Mouse (Mus musculus) cerebellum, adult 11 months (tissue): ENCODE measurements around the gene Trp53bp1.
A peak's percentile ranks its signal among the peaks of the same experiment; 100 is the strongest.

Experiments used
- DNase-seq: peaks from one replicate; pipeline ENCODE4 v3.0.0; 2022

Gene Trp53bp1

GRCm38 (mm10) chr2:121271236-121271927 is at the start of gene Trp53bp1:
Trp53bp1 (minus strand) TSS chr2:121271407.
- peak; percentile 92 for DNase-seq

GRCm38 (mm10) chr2:121316278-121316677 is 45.1 kb upstream of the Trp53bp1 start:
- no peak for DNase-seq

GRCm38 (mm10) chr2:121308997-121309416 is 37.8 kb upstream of the Trp53bp1 start:
- DNase-seq, result peak; percentile 15

- DNase-seq, result peak; percentile 57
These were observed 28.8 kb upstream of the Trp53bp1 start for GRCm38 (mm10) chr2:121300036-121300435.

- peak; percentile 43 for DNase-seq
These were observed 28.3 kb upstream of the Trp53bp1 start for GRCm38 (mm10) chr2:121299471-121299870.

GRCm38 (mm10) chr2:121298131-121298530 is 26.9 kb upstream of the Trp53bp1 start:
- DNase-seq, result peak; percentile 53

- peak; percentile 39 for DNase-seq
These were observed 26.5 kb upstream of the Trp53bp1 start for GRCm38 (mm10) chr2:121297701-121298100.

- peak; percentile 48 for DNase-seq
These were observed 25.6 kb upstream of the Trp53bp1 start for GRCm38 (mm10) chr2:121296754-121297231.

- DNase-seq, result peak; percentile 61
These were observed 24.7 kb upstream of the Trp53bp1 start for GRCm38 (mm10) chr2:121295608-121296571.

GRCm38 (mm10) chr2:121294753-121295607 is 23.8 kb upstream of the Trp53bp1 start:
- peak; percentile 75 for DNase-seq

- DNase-seq, result peak; percentile 56
These were observed 23.0 kb upstream of the Trp53bp1 start for GRCm38 (mm10) chr2:121294182-121294581.

- DNase-seq, result no peak
These were observed 21.3 kb upstream of the Trp53bp1 start for GRCm38 (mm10) chr2:121292316-121293013.

- DNase-seq, result no peak
These were observed 18.7 kb upstream of the Trp53bp1 start for GRCm38 (mm10) chr2:121289730-121290540.

GRCm38 (mm10) chr2:121288901-121289729 is 17.9 kb upstream of the Trp53bp1 start, which contains the start of gene Map1a:
Map1a (plus strand) TSS chr2:121289600.
- DNase-seq, result peak; percentile 99

GRCm38 (mm10) chr2:121287850-121288249 is 16.6 kb upstream of the Trp53bp1 start:
- no peak for DNase-seq

GRCm38 (mm10) chr2:121271928-121272516 is 815 bp upstream of the Trp53bp1 start:
- no peak for DNase-seq

GRCm38 (mm10) chr2:121270521-121271235 is 529 bp downstream of the Trp53bp1 start:
- no peak for DNase-seq

GRCm38 (mm10) chr2:121268446-121268845 is 2.8 kb downstream of the Trp53bp1 start:
- no peak for DNase-seq

GRCm38 (mm10) chr2:121249758-121250157 is 21.4 kb downstream of the Trp53bp1 start:
- no peak for DNase-seq
